Mouse (Mus musculus) ES-Bruce4 (cell line): Measurements from ENCODE around the gene Afmid.

Experiments used
- CTCF ChIP-seq: IDR thresholded peaks from one replicate; pipeline ENCODE4 v1.8.1; 2011; ENCODE audit warnings: low read depth, low read length
- EP300 ChIP-seq: IDR thresholded peaks from 2 replicates; pipeline ENCODE4 v1.6.1; 2011; ENCODE audit warnings: low read depth, low read length; ENCODE audit not compliant: insufficient read depth
- POLR2A ChIP-seq: IDR thresholded peaks from one replicate; pipeline ENCODE4 v1.8.1; 2011; ENCODE audit warnings: low read length; ENCODE audit not compliant: insufficient read depth

DNA sequence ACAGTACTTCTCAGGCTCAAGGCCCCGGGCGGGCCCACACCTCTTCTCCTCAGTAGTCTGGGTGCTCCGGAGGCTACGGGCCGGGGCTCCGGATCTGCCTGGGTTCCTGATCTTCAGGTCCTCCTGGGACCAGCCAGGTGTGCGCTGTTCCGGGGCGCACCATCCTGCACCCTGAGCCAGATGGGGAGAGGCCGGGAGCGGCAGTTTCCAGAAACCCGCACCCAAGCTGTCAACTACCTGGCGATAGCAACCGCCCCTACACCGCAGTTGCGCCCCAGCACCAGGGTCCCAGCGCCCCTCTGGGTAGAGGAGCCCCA is 45.6 kb upstream of the Afmid start:
- no peak for TF ChIP-seq EP300
- no peak for TF ChIP-seq CTCF
- no peak for TF ChIP-seq POLR2A
